ENCODE assay signal across 7 mouse cellular contexts in the genomic region with DNA sequence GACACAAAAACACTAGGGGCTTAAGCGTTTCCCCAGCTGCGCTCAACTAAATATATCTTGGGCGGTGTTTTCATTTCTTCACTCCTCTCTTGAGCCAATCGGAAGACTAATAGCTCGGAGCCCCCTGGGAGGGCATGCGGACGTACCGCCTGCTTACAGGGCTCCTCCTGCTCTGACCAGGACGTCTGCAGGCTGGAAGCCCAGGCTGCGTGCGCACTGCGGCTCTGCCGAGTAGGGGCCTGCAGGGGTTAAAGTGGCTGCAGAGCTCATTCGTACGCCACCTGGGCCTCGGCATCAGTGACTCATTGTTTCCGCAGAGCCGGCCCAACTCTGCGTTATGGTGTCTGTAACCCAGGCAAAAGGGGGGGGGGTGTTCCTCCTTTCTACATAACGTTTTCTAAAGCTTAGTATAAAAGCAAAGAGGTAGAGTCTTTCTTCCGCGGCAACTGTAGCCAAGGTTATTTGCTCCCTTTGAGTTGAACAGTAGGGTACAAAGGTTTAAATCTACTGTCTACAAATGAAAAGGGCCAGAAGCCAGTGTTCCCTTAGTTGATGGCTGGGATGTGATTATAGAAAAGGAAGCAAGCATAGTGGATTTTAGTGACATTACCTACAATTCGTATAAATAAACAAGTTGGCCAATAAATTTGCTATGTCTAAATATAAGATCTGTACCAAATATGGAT. TPM values are rescaled to one million over a fixed set of nuclear protein-coding genes. Genes with fewer than 3 reads are reported as not detected.
A peak's percentile ranks its signal among the peaks of the same experiment; 100 is the strongest.
DNase-seq lines count a peak whose midpoint lies in the region; ATAC-seq lines count a peak whose summit lies in the region.

No protein-coding gene starts in this region.

- no peaks in the 10 kb centered on the region for H3K9me3 ChIP-seq in intestine, embryonic 15.5 days
- H3K9me3 ChIP-seq in midbrain, embryonic 11.5 days (ENCODE audit: control insufficient read depth, low read length), result no peaks in the 10 kb centered on the region

- H3K9ac ChIP-seq in intestine, embryonic 15.5 days, result 0 out of 2 replicates have a peak overlapping the region, but pooled peaks have one; percentile 13
- peak overlapping the region; percentile 47; the same call in 1 of the 2 replicates for H3K9ac ChIP-seq in midbrain, embryonic 11.5 days (ENCODE audit: low read length)

- 1% methylated on average over 23 of the region's 23 CpGs for WGBS in intestine, embryonic 15.5 days
- WGBS in midbrain, embryonic 11.5 days, result 4% methylated on average over 23 of the region's 23 CpGs

- H3K4me3 ChIP-seq in intestine, embryonic 15.5 days (replicated peaks), result peak overlapping the region; percentile 24
- peak overlapping the region; percentile 25 for H3K4me3 ChIP-seq in midbrain, embryonic 11.5 days (ENCODE audit: low read depth, low read length)

- peak overlapping the region; percentile 89 for H3K27ac ChIP-seq in intestine, embryonic 15.5 days
- H3K27ac ChIP-seq in midbrain, embryonic 11.5 days (ENCODE audit: low read depth, low read length), result peak overlapping the region; percentile 81

- H3K4me1 ChIP-seq in intestine, embryonic 15.5 days (replicated peaks), result peaks cover 28% of the 10 kb centered on the region; the same call in 1 of the 2 replicates
- peaks cover 28% of the 10 kb centered on the region for H3K4me1 ChIP-seq in midbrain, embryonic 11.5 days (ENCODE audit: control insufficient read depth, insufficient read depth, low read length)

- H3K36me3 ChIP-seq in intestine, embryonic 15.5 days, result no peaks in the 10 kb centered on the region
- H3K36me3 ChIP-seq in midbrain, embryonic 11.5 days (ENCODE audit: control insufficient read depth, insufficient read depth, low read length), result no peaks in the 10 kb centered on the region

- H3K27me3 ChIP-seq in intestine, embryonic 15.5 days (replicated peaks), result no peaks in the 10 kb centered on the region
- H3K27me3 ChIP-seq in midbrain, embryonic 11.5 days (ENCODE audit: control insufficient read depth, insufficient read depth, low read length), result no peaks in the 10 kb centered on the region

- intact Hi-C loops in left cerebral cortex, postnatal 4 days (cut with DNase I), result no loop called here

- peak overlapping the region; percentile 62 for H3K4me2 ChIP-seq in intestine, embryonic 15.5 days (replicated peaks)
- H3K4me2 ChIP-seq in midbrain, embryonic 11.5 days, result peak overlapping the region; percentile 52

- peak; percentile 99 for ATAC-seq in intestine, embryonic 15.5 days
- ATAC-seq in midbrain, embryonic 11.5 days (ENCODE audit: low FRiP score), result peak; percentile 99

- DNase-seq in adrenal gland, adult 18-20 months (ENCODE audit: low spot score in 2 of 2), result peak; percentile 78
- peak; percentile 98 for DNase-seq in embryo, embryonic 11 days
- peak; percentile 98 for DNase-seq in gastrocnemius, postnatal 25 days
- DNase-seq in left cerebral cortex, postnatal 4 days, result peak; percentile 89
- peak; percentile 98 for DNase-seq in midbrain, embryonic 11.5 days (ENCODE audit: low spot score, missing footprints)
- DNase-seq in skeletal muscle tissue, adult 2 months (ENCODE audit: low read depth, low spot score), result peak; percentile 99

RNA-seq across cellular contexts. Expression of gene Chd2, which starts 53.7 kb away (rescaled TPM):
- total RNA-seq in adrenal gland, adult 18-20 months (2021), result 10 to 100 TPM; 35.5 to 35.8 TPM
- total RNA-seq in gastrocnemius, postnatal 25 days (2021), result 10 to 100 TPM; 30.2 to 38.4 TPM
- polyA plus RNA-seq in intestine, embryonic 15.5 days (2015; fragmentation: Nextera tagmentation; extraction: Ambion mirVana), result 39.3 and 46.0 TPM in 2 replicates
- total RNA-seq in left cerebral cortex, postnatal 4 days (2021), result 10 to 100 TPM; 52.5 to 57.9 TPM
- 41.7 and 42.6 TPM in 2 replicates for polyA plus RNA-seq in midbrain, embryonic 11.5 days (2014; fragmentation: Nextera tagmentation; extraction: Ambion mirVana)

Comparison
In these comparisons a context has a peak if more than half of its experiments do, and no peak if none do; other contexts are left out.
1. Peak in every context shown above with its lines: DNase-seq, ATAC-seq, H3K4me3 ChIP-seq and H3K27ac ChIP-seq.